Mouse (Mus musculus) midbrain, embryonic 15.5 days (tissue): ENCODE measurements around the gene Wapl. TPM values are rescaled to one million over a fixed set of nuclear protein-coding genes. Genes with fewer than 3 reads are reported as not detected.

Experiments
- ATAC-seq: fragments of 200-750 bp; cut with Nextera tagmentation; replicated peaks from 2 replicates; pipeline ENCODE4 v1.8.0; 2017; ENCODE audit warnings: moderate TSS enrichment
- H3K27ac ChIP-seq: fragments of 300-500 bp; sonication (generic); 2 replicates; pipeline ENCODE4 v1.5.1; 2015; ENCODE audit warnings: mild to moderate bottlenecking, inconsistent platforms
- H3K27me3 ChIP-seq: fragments of 300-500 bp; sonication (generic); replicated peaks from 2 replicates; pipeline ENCODE4 v1.6.1; 2015; ENCODE audit warnings: inconsistent platforms
- H3K36me3 ChIP-seq: fragments of 300-500 bp; sonication (generic); replicated peaks from 2 replicates; pipeline ENCODE4 v1.6.1; 2015; ENCODE audit warnings: inconsistent platforms
- H3K4me1 ChIP-seq: fragments of 300-500 bp; sonication (generic); 2 replicates; pipeline ENCODE4 v1.6.1; 2015; ENCODE audit warnings: inconsistent platforms
- H3K4me2 ChIP-seq: fragments of 300-500 bp; sonication (generic); 2 replicates; pipeline ENCODE4 v1.6.1; 2015; ENCODE audit warnings: inconsistent platforms, mild to moderate bottlenecking, moderate library complexity
- H3K4me3 ChIP-seq: fragments of 300-500 bp; sonication (generic); 2 replicates; pipeline ENCODE4 v1.5.1; 2015; ENCODE audit warnings: mild to moderate bottlenecking, inconsistent platforms
- H3K9ac ChIP-seq: fragments of 300-500 bp; sonication (generic); 2 replicates; pipeline ENCODE4 v1.6.1; 2015; ENCODE audit warnings: mild to moderate bottlenecking, inconsistent platforms
- H3K9me3 ChIP-seq: fragments of 300-500 bp; sonication (generic); 2 replicates; pipeline ENCODE4 v1.6.1; 2016; ENCODE audit warnings: inconsistent platforms
- WGBS: fragments of 180-500 bp; shearing (Covaris S2); methylation state at CpG from one replicate; pipeline ENCODE4 v1.1.7; 2015; ENCODE audit warnings: mixed read lengths; 5-methylcytosine and 5-hydroxymethylcytosine counted together
- polyA plus RNA-seq: library from polyadenylated mRNA; unstranded; fragments of >200 nt; fragmentation: Nextera tagmentation; extraction: Ambion mirVana; gene quantifications from 2 replicates; pipeline ENCODE4 v1.2.1, GENCODE M21; 2015

The Wapl gene
- polyA plus RNA-seq, 1 experiment from 2014 or later, result 13.6 TPM

GRCm38 (mm10) chr14:34766181-34766580, 92.5 kb downstream of the Wapl start:
- no peak overlapping the region for H3K27ac ChIP-seq
- no peak overlapping the region for H3K4me3 ChIP-seq
- no peaks in the 10 kb centered on the region for H3K9me3 ChIP-seq
- no peak overlapping the region for H3K4me2 ChIP-seq
- peaks cover 11% of the 10 kb centered on the region for H3K4me1 ChIP-seq
- no peaks in the 10 kb centered on the region for H3K36me3 ChIP-seq
- peaks cover 6% of the 10 kb centered on the region; the same call in 1 of the 2 replicates for H3K27me3 ChIP-seq
- 92% methylated on average over 5 of the region's 5 CpGs for WGBS
- H3K9ac ChIP-seq, result no peak overlapping the region
- no peak for ATAC-seq

- Histone ChIP-seq H3K4me2 (peak overlapping the region; percentile 99), H3K9me3 (no peaks in the 10 kb centered on the region), H3K27me3 (peaks cover 6% of the 10 kb centered on the region; the same call in 1 of the 2 replicates), H3K36me3 (no peaks in the 10 kb centered on the region), H3K9ac (no peak overlapping the region), H3K4me3 (peak overlapping the region; percentile 50; the same call in 1 of the 2 replicates), H3K4me1 (peaks cover 11% of the 10 kb centered on the region), H3K27ac (no peak overlapping the region)
- WGBS, result 1% methylated on average over 10 of the region's 10 CpGs
- peak; percentile 53; the same call in 1 of the 2 replicates for ATAC-seq
These were observed 94.6 kb downstream of the Wapl start for GRCm38 (mm10) chr14:34768373-34768772.

DNA sequence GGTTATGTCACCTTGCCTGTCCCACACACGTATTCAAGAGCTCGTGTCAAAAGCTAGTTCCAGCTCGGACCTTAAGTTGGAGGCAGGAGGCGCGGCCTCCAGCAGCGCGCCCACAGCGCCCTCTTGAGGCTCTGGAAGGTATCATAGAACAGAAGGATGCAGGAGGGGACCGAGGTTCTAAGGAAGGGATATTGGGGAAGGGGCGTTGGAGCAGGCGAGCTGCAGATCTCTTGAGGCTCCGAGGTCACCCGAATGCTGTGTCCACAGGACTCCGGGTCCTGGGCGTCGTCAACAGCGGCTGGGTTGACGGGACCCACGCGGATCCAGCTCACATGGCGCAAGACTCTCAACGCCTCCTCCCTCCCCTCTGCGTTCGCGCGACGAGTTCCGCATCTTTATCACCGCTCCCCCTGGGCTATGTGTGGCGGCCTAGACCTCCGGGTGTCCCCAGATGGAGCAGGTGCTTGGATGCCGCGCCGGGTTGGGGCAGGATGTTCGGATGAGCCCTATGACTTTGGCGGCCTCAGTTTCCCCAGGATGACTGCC, 95.4 kb downstream of the Wapl start:
- H3K36me3 ChIP-seq, result no peaks in the 10 kb centered on the region
- H3K9ac ChIP-seq, result peak overlapping the region; percentile 57
- H3K4me1 ChIP-seq, result peaks cover 11% of the 10 kb centered on the region
- no peak overlapping the region for H3K27ac ChIP-seq
- H3K4me2 ChIP-seq, result peak overlapping the region; percentile 99
- peaks cover 6% of the 10 kb centered on the region; the same call in 1 of the 2 replicates for H3K27me3 ChIP-seq
- H3K9me3 ChIP-seq, result no peaks in the 10 kb centered on the region
- under 1% methylated on average over 36 of the region's 36 CpGs for WGBS
- H3K4me3 ChIP-seq, result peak overlapping the region; percentile 50
- ATAC-seq, result peak; percentile 71

DNA sequence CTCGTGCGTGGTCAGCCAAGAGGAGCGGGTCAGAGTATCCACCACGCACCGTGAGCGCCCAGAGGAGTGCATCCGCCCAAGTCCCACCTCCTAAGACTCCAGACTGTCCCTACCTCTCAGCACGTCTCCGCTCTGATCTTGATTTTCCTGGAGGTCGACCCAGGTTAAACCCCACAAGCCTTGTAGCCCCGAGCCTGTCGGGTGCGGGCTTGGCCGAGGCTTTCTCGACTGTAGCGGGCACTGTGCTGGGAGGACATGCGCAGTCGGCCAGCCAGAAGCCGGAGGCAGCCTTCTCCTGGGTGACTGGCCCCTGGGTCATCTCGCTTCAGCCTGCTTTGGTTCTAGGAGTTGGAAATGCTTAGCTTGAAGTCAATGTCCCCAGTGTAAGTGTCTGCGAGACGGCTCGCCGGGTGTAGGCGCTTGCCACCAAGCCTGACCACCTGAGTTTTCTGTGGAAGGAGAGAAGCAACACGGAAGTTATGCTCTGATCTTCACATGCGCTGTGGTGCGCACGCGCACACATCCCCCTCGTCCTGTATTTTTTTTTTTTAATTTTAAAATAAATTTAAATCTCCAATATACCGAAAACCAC, 95.9 kb downstream of the Wapl start:
- peak overlapping the region; percentile 99 for H3K4me2 ChIP-seq
- H3K4me3 ChIP-seq, result peak overlapping the region; percentile 50
- peaks cover 11% of the 10 kb centered on the region for H3K4me1 ChIP-seq
- H3K9me3 ChIP-seq, result no peaks in the 10 kb centered on the region
- peaks cover 6% of the 10 kb centered on the region; the same call in 1 of the 2 replicates for H3K27me3 ChIP-seq
- H3K9ac ChIP-seq, result peak overlapping the region; percentile 57
- 18% methylated on average over 32 of the region's 32 CpGs for WGBS
- H3K27ac ChIP-seq, result no peak overlapping the region
- no peaks in the 10 kb centered on the region for H3K36me3 ChIP-seq
- peak; percentile 80 for ATAC-seq

DNA sequence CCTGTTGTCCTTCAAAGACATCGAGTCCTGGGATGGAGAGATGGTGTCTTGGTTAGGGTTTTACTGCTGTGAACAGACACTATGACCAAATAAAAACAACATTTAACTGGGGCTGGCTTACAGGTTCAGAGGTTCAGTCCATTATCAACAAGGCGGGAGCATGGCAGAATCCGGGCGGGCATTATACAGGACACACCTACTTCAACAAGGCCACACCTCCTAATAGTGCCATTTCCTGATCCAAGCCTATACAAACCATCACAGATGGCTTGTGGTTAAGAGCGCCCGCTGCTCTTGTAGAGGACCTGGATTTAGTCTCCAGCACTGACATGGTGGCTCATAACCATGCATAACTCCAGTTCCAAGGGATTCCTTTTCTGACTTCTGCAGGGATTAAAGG, 96.7 kb downstream of the Wapl start:
- 83% methylated on average over 6 of the region's 6 CpGs for WGBS
- H3K4me2 ChIP-seq, result no peak overlapping the region
- no peaks in the 10 kb centered on the region for H3K9me3 ChIP-seq
- no peak for ATAC-seq
- peaks cover 6% of the 10 kb centered on the region; the same call in 1 of the 2 replicates for H3K27me3 ChIP-seq
- no peak overlapping the region for H3K9ac ChIP-seq
- H3K27ac ChIP-seq, result no peak overlapping the region
- H3K36me3 ChIP-seq, result no peaks in the 10 kb centered on the region
- peaks cover 11% of the 10 kb centered on the region for H3K4me1 ChIP-seq
- H3K4me3 ChIP-seq, result no peak overlapping the region

- Histone ChIP-seq H3K27me3 (peaks cover 6% of the 10 kb centered on the region; the same call in 1 of the 2 replicates), H3K9ac (no peak overlapping the region), H3K4me2 (no peak overlapping the region), H3K27ac (no peak overlapping the region), H3K4me1 (peaks cover 11% of the 10 kb centered on the region), H3K4me3 (no peak overlapping the region), H3K36me3 (no peaks in the 10 kb centered on the region), H3K9me3 (no peaks in the 10 kb centered on the region)
- no peak for ATAC-seq
- whole genome bisulfite sequencing, result 25% methylated on average over 9 of the region's 9 CpGs
These were observed 97.9 kb downstream of the Wapl start for GRCm38 (mm10) chr14:34771601-34772000.

DNA sequence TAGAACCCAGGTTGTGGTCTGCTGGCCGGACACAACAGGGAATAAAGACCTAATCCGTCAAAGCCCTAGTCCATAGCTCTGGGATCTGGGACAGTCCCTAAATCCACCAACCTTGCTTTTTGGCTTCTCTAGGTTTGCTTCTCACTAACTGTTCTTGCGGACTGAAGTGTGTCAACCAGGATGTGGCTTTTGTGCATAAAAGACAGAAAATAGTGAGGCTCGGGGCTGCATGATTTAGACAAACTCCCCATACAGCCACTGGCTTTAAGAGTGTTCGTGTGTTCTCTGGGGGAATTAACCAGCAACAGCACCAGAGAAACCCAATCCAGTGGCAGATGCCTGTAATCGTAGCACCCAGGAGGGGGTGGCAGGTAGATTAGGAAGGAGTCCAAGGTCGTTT, 98.4 kb downstream of the Wapl start:
- WGBS, result 45% methylated on average over 7 of the region's 7 CpGs

DNA sequence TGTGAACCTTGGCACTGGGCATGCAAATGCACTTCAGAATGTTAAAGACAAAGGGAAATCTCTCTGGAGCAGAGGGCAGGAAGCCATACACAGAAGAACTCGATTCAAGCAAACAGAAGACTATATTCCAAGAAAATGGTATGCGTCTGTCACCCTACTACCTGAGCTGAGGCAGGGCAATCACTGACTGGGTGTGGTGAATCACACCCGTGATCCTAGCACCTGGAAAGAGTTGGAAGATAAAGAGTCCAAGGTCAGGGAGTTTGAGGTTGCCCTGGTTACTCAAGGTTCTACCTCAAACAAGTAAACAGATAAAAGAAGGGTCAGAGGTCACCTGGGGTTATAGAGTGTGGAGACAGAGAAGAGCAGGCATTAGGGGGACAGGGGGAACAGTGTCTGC, 100.0 kb downstream of the Wapl start:
- Histone ChIP-seq H3K27ac (no peak overlapping the region), H3K36me3 (no peaks in the 10 kb centered on the region), H3K4me1 (peaks cover 11% of the 10 kb centered on the region), H3K4me3 (no peak overlapping the region), H3K9ac (no peak overlapping the region), H3K4me2 (no peak overlapping the region), H3K27me3 (peaks cover 6% of the 10 kb centered on the region; the same call in 1 of the 2 replicates), H3K9me3 (no peaks in the 10 kb centered on the region)
- 88% methylated on average over 3 of the region's 3 CpGs for WGBS
- no peak for ATAC-seq

More for the DNA sequence above, 98.4 kb downstream of the Wapl start:
- Histone ChIP-seq H3K4me1 (peaks cover 11% of the 10 kb centered on the region), H3K36me3 (no peaks in the 10 kb centered on the region), H3K9me3 (no peaks in the 10 kb centered on the region), H3K4me3 (no peak overlapping the region), H3K9ac (no peak overlapping the region), H3K27ac (no peak overlapping the region), H3K4me2 (no peak overlapping the region), H3K27me3 (peaks cover 6% of the 10 kb centered on the region; the same call in 1 of the 2 replicates)
- ATAC-seq, result no peak

DNA sequence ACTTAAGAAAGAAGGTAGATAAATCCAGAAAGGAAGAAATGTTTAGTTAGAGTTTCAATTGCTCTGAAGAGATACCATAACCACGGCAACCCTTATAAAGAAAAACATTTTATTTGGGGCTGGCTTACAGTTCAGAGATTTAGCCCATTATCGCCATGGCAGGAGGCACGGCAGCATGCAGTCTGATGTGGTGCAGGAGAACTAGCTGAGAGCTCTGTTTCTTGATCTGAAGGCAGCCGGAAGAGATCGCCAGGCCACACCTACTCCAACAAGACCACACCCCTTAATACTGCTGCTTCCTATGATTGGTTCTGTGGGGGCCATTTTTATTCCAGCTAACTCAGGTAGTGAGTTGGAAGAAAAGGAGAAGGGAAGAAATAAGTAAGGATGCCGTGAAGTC, 100.5 kb downstream of the Wapl start:
- H3K4me3 ChIP-seq, result no peak overlapping the region
- H3K27ac ChIP-seq, result no peak overlapping the region
- H3K27me3 ChIP-seq, result peaks cover 6% of the 10 kb centered on the region; the same call in 1 of the 2 replicates
- H3K36me3 ChIP-seq, result no peaks in the 10 kb centered on the region
- no peak overlapping the region for H3K9ac ChIP-seq
- ATAC-seq, result no peak
- WGBS, result 86% methylated on average over 6 of the region's 6 CpGs
- no peak overlapping the region for H3K4me2 ChIP-seq
- H3K4me1 ChIP-seq, result peaks cover 6% of the 10 kb centered on the region
- H3K9me3 ChIP-seq, result no peaks in the 10 kb centered on the region

GRCm38 (mm10) chr14:34776719-34777385, 103.1 kb downstream of the Wapl start:
- Histone ChIP-seq H3K4me2 (no peak overlapping the region), H3K27ac (no peak overlapping the region), H3K36me3 (no peaks in the 10 kb centered on the region), H3K9me3 (no peaks in the 10 kb centered on the region), H3K9ac (no peak overlapping the region), H3K27me3 (no peaks in the 10 kb centered on the region), H3K4me1 (no peaks in the 10 kb centered on the region), H3K4me3 (no peak overlapping the region)
- 91% methylated on average over 12 of the region's 12 CpGs for WGBS
- ATAC-seq, result no peak

GRCm38 (mm10) chr14:34777810-34778209, 104.1 kb downstream of the Wapl start:
- WGBS, result 17% methylated on average over 10 of the region's 10 CpGs
- Histone ChIP-seq H3K4me2 (no peak overlapping the region), H3K4me1 (no peaks in the 10 kb centered on the region), H3K9ac (no peak overlapping the region), H3K27me3 (no peaks in the 10 kb centered on the region), H3K27ac (no peak overlapping the region), H3K36me3 (no peaks in the 10 kb centered on the region), H3K9me3 (no peaks in the 10 kb centered on the region), H3K4me3 (no peak overlapping the region)
- ATAC-seq, result peak; percentile 62

- H3K4me3 ChIP-seq, result no peak overlapping the region
- ATAC-seq, result no peak
- 86% methylated on average over 7 of the region's 7 CpGs for WGBS
- H3K4me2 ChIP-seq, result no peak overlapping the region
- H3K36me3 ChIP-seq, result no peaks in the 10 kb centered on the region
- no peaks in the 10 kb centered on the region for H3K27me3 ChIP-seq
- H3K27ac ChIP-seq, result no peak overlapping the region
- H3K9ac ChIP-seq, result no peak overlapping the region
- H3K9me3 ChIP-seq, result no peaks in the 10 kb centered on the region
- no peaks in the 10 kb centered on the region for H3K4me1 ChIP-seq
These were observed 105.0 kb downstream of the Wapl start for GRCm38 (mm10) chr14:34778760-34779159.
